Mouse (Mus musculus) liver, embryonic 14.5 days (tissue): Measurements from ENCODE around the gene Irf2bp2.

Experiments used
- CTCF ChIP-seq: IDR thresholded peaks from 2 replicates; pipeline ENCODE4 v1.5.1; 2016; ENCODE audit warnings: antibody characterized with exemption, low read depth, control low read depth
- EP300 ChIP-seq: IDR thresholded peaks from 2 replicates; pipeline ENCODE4 v1.6.1; 2016; ENCODE audit warnings: antibody characterized with exemption, low read depth

GRCm38 (mm10) chr8:126620721-126621120 is 26.9 kb upstream of the Irf2bp2 start:
- TF ChIP-seq CTCF (no peak), EP300 (no peak)
